Mouse (Mus musculus): Measurements from ENCODE around the gene Kcnk2. TPM values are rescaled to one million over a fixed set of nuclear protein-coding genes. Genes with fewer than 3 reads are reported as not detected.

The Kcnk2 gene
- polyA plus RNA-seq, 1 experiment, result 0.05 TPM

- Histone ChIP-seq H3K27ac (ENCODE audit: insufficient read depth, low read length) (no peak overlapping the region), H3K4me3 (ENCODE audit: extremely low read depth, insufficient read depth, insufficient read length) (no peak overlapping the region), H3K4me1 (ENCODE audit: control insufficient read depth, insufficient read depth, insufficient read length) (no peaks in the 10 kb centered on the region), H3K36me3 (ENCODE audit: control insufficient read depth, insufficient read depth, low read length) (no peaks in the 10 kb centered on the region), H3K27me3 (ENCODE audit: control insufficient read depth, insufficient read depth, low read length) (no peaks in the 10 kb centered on the region)
- 91% methylated on average over 11 of the region's 11 CpGs for WGBS
- DNase-seq (ENCODE audit: low read depth in 1 of 2, low spot score in 2 of 2), result no peak
- TF ChIP-seq POLR2A (IDR thresholded peaks at IDR 0.05; ENCODE audit: low read depth, low read length), result no peak
- no peak for TF ChIP-seq CTCF (IDR thresholded peaks at IDR 0.05; ENCODE audit: extremely low read depth, insufficient read depth, insufficient read length, insufficient replicate concordance)
These were observed 24.2 kb upstream of the Kcnk2 start for GRCm38 (mm10) chr1:189426252-189426651.

GRCm38 (mm10) chr1:189419914-189420313 is 17.8 kb upstream of the Kcnk2 start:
- WGBS, result 76% methylated on average over 1 of the region's 1 CpGs
- H3K4me3 ChIP-seq (ENCODE audit: extremely low read depth, insufficient read depth, insufficient read length), result no peak overlapping the region
- H3K4me1 ChIP-seq (ENCODE audit: control insufficient read depth, insufficient read depth, insufficient read length), result no peaks in the 10 kb centered on the region
- TF ChIP-seq CTCF (IDR thresholded peaks at IDR 0.05; ENCODE audit: extremely low read depth, insufficient read depth, insufficient read length, insufficient replicate concordance), result no peak
- no peak for TF ChIP-seq POLR2A (IDR thresholded peaks at IDR 0.05; ENCODE audit: low read depth, low read length)
- H3K27me3 ChIP-seq (ENCODE audit: control insufficient read depth, insufficient read depth, low read length), result no peaks in the 10 kb centered on the region
- H3K27ac ChIP-seq (ENCODE audit: insufficient read depth, low read length), result no peak overlapping the region
- no peaks in the 10 kb centered on the region for H3K36me3 ChIP-seq (ENCODE audit: control insufficient read depth, insufficient read depth, low read length)
- no peak for DNase-seq (ENCODE audit: low read depth in 1 of 2, low spot score in 2 of 2)

- 92% methylated on average over 6 of the region's 6 CpGs for WGBS
- TF ChIP-seq POLR2A (IDR thresholded peaks at IDR 0.05; ENCODE audit: low read depth, low read length) (no peak), CTCF (IDR thresholded peaks at IDR 0.05; ENCODE audit: extremely low read depth, insufficient read depth, insufficient read length, insufficient replicate concordance) (no peak)
- no peak overlapping the region for H3K4me3 ChIP-seq (ENCODE audit: extremely low read depth, insufficient read depth, insufficient read length)
These were observed 7.8 kb upstream of the Kcnk2 start for GRCm38 (mm10) chr1:189409906-189410305.

GRCm38 (mm10) chr1:189405221-189405620 is 3.1 kb upstream of the Kcnk2 start:
- Histone ChIP-seq H3K36me3 (ENCODE audit: control insufficient read depth, insufficient read depth, low read length) (no peaks in the 10 kb centered on the region), H3K4me3 (ENCODE audit: extremely low read depth, insufficient read depth, insufficient read length) (no peak overlapping the region), H3K27me3 (ENCODE audit: control insufficient read depth, insufficient read depth, low read length) (no peaks in the 10 kb centered on the region), H3K4me1 (ENCODE audit: control insufficient read depth, insufficient read depth, insufficient read length) (no peaks in the 10 kb centered on the region), H3K27ac (ENCODE audit: insufficient read depth, low read length) (no peak overlapping the region)
- WGBS, result 77% methylated on average over 10 of the region's 10 CpGs
- DNase-seq (ENCODE audit: low read depth in 1 of 2, low spot score in 2 of 2), result no peak
- no peak for TF ChIP-seq POLR2A (IDR thresholded peaks at IDR 0.05; ENCODE audit: low read depth, low read length)

More at GRCm38 (mm10) chr1:189409906-189410305, 7.8 kb upstream of the Kcnk2 start:
- Histone ChIP-seq H3K27ac (ENCODE audit: insufficient read depth, low read length) (no peak overlapping the region), H3K27me3 (ENCODE audit: control insufficient read depth, insufficient read depth, low read length) (no peaks in the 10 kb centered on the region), H3K4me1 (ENCODE audit: control insufficient read depth, insufficient read depth, insufficient read length) (no peaks in the 10 kb centered on the region), H3K36me3 (ENCODE audit: control insufficient read depth, insufficient read depth, low read length) (no peaks in the 10 kb centered on the region)
- DNase-seq (ENCODE audit: low read depth in 1 of 2, low spot score in 2 of 2), result no peak

GRCm38 (mm10) chr1:189403546-189403945 is 1.5 kb upstream of the Kcnk2 start:
- DNase-seq (ENCODE audit: low read depth in 1 of 2, low spot score in 2 of 2), result no peak
- WGBS, result 77% methylated on average over 6 of the region's 6 CpGs

GRCm38 (mm10) chr1:189403139-189403538 is 1.1 kb upstream of the Kcnk2 start:
- H3K27ac ChIP-seq (ENCODE audit: insufficient read depth, low read length), result no peak overlapping the region
- H3K36me3 ChIP-seq (ENCODE audit: control insufficient read depth, insufficient read depth, low read length), result no peaks in the 10 kb centered on the region
- no peaks in the 10 kb centered on the region for H3K27me3 ChIP-seq (ENCODE audit: control insufficient read depth, insufficient read depth, low read length)
- TF ChIP-seq POLR2A (IDR thresholded peaks at IDR 0.05; ENCODE audit: low read depth, low read length) (no peak), CTCF (IDR thresholded peaks at IDR 0.05; ENCODE audit: extremely low read depth, insufficient read depth, insufficient read length, insufficient replicate concordance) (no peak)
- no peaks in the 10 kb centered on the region for H3K4me1 ChIP-seq (ENCODE audit: control insufficient read depth, insufficient read depth, insufficient read length)
- 76% methylated on average over 4 of the region's 4 CpGs for WGBS
- no peak overlapping the region for H3K4me3 ChIP-seq (ENCODE audit: extremely low read depth, insufficient read depth, insufficient read length)
- DNase-seq (ENCODE audit: low read depth in 1 of 2, low spot score in 2 of 2), result no peak

More at GRCm38 (mm10) chr1:189403546-189403945, 1.5 kb upstream of the Kcnk2 start:
- Histone ChIP-seq H3K4me3 (ENCODE audit: extremely low read depth, insufficient read depth, insufficient read length) (no peak overlapping the region), H3K4me1 (ENCODE audit: control insufficient read depth, insufficient read depth, insufficient read length) (no peaks in the 10 kb centered on the region), H3K36me3 (ENCODE audit: control insufficient read depth, insufficient read depth, low read length) (no peaks in the 10 kb centered on the region), H3K27me3 (ENCODE audit: control insufficient read depth, insufficient read depth, low read length) (no peaks in the 10 kb centered on the region), H3K27ac (ENCODE audit: insufficient read depth, low read length) (no peak overlapping the region)
- no peak for TF ChIP-seq CTCF (IDR thresholded peaks at IDR 0.05; ENCODE audit: extremely low read depth, insufficient read depth, insufficient read length, insufficient replicate concordance)
- TF ChIP-seq POLR2A (IDR thresholded peaks at IDR 0.05; ENCODE audit: low read depth, low read length), result no peak

- H3K4me3 ChIP-seq (ENCODE audit: extremely low read depth, insufficient read depth, insufficient read length), result no peak overlapping the region
- no peaks in the 10 kb centered on the region for H3K27me3 ChIP-seq (ENCODE audit: control insufficient read depth, insufficient read depth, low read length)
- H3K27ac ChIP-seq (ENCODE audit: insufficient read depth, low read length), result no peak overlapping the region
- H3K36me3 ChIP-seq (ENCODE audit: control insufficient read depth, insufficient read depth, low read length), result no peaks in the 10 kb centered on the region
- WGBS, result 88% methylated on average over 10 of the region's 10 CpGs
- no peak for DNase-seq (ENCODE audit: low read depth in 1 of 2, low spot score in 2 of 2)
- TF ChIP-seq POLR2A (IDR thresholded peaks at IDR 0.05; ENCODE audit: low read depth, low read length) (no peak), CTCF (IDR thresholded peaks at IDR 0.05; ENCODE audit: extremely low read depth, insufficient read depth, insufficient read length, insufficient replicate concordance) (no peak)
- H3K4me1 ChIP-seq (ENCODE audit: control insufficient read depth, insufficient read depth, insufficient read length), result no peaks in the 10 kb centered on the region
These were observed 15.2 kb downstream of the Kcnk2 start for GRCm38 (mm10) chr1:189386848-189387247.
